Mouse (Mus musculus) lung, postnatal 0 days (tissue): ENCODE results near the gene Xndc1. TPM values are rescaled to one million over a fixed set of nuclear protein-coding genes. Genes with fewer than 3 reads are reported as not detected.
"Not testable (repeated sequence)": the region's sequence is repeated elsewhere in the genome, so short reads cannot be mapped to it uniquely, and the experiment has no call there.

Experiments
- ATAC-seq: fragments of 200-750 bp; cut with Nextera tagmentation; 2 replicates; pipeline ENCODE4 v1.8.0; 2017; ENCODE audit warnings: moderate library complexity
- DNase-seq: peaks from one replicate; pipeline ENCODE4 v3.0.0-alpha.2; 2016; ENCODE audit warnings: low spot score
- H3K27ac ChIP-seq: fragments of 300-500 bp; sonication (generic); 2 replicates; pipeline ENCODE4 v1.5.1; 2014; ENCODE audit warnings: antibody characterized with exemption, mild to moderate bottlenecking, low read length, mixed read lengths
- H3K27me3 ChIP-seq: fragments of 300-500 bp; sonication (generic); replicated peaks from 2 replicates; pipeline ENCODE4 v1.6.1; 2014; ENCODE audit warnings: low read length, mixed read lengths; ENCODE audit not compliant: insufficient read depth
- H3K36me3 ChIP-seq: fragments of 300-500 bp; sonication (generic); 2 replicates; pipeline ENCODE4 v1.6.1; 2014; ENCODE audit warnings: low read length, mixed read lengths; ENCODE audit not compliant: insufficient read depth
- H3K4me1 ChIP-seq: fragments of 300-500 bp; sonication (generic); 2 replicates; pipeline ENCODE4 v1.6.1; 2014; ENCODE audit warnings: antibody characterized with exemption, low read depth, low read length, mixed read lengths; ENCODE audit not compliant: insufficient read depth
- H3K4me2 ChIP-seq: fragments of 300-500 bp; sonication (generic); replicated peaks from 2 replicates; pipeline ENCODE4 v1.6.1; 2014; ENCODE audit warnings: low read depth, mild to moderate bottlenecking, low read length, moderate library complexity, mixed read lengths
- H3K4me3 ChIP-seq: fragments of 300-500 bp; sonication (generic); 2 replicates; pipeline ENCODE4 v1.5.1; 2014; ENCODE audit warnings: low read depth, low read length
- H3K9ac ChIP-seq: fragments of 300-500 bp; sonication (generic); replicated peaks from 2 replicates; pipeline ENCODE4 v1.6.1; 2014; ENCODE audit warnings: low read depth, mild to moderate bottlenecking
- H3K9me3 ChIP-seq: fragments of 300-500 bp; sonication (generic); 2 replicates; pipeline ENCODE4 v1.6.1; 2016; ENCODE audit warnings: low read length, mixed read lengths
- CTCF ChIP-seq: IDR thresholded peaks from 2 replicates; pipeline ENCODE4 v1.5.1; 2016; ENCODE audit warnings: antibody characterized with exemption, mild to moderate bottlenecking
- EP300 ChIP-seq: IDR thresholded peaks from 2 replicates; pipeline ENCODE4 v1.6.1; 2016; ENCODE audit warnings: antibody characterized with exemption, mild to moderate bottlenecking, control low read depth
- WGBS: fragments of 180-500 bp; shearing (Covaris S2); extraction: QIAGEN DNeasy Blood & Tissue Kit; methylation state at CpG from one replicate; pipeline ENCODE4 v1.1.7; 2014; 5-methylcytosine and 5-hydroxymethylcytosine counted together
- polyA plus RNA-seq: library from polyadenylated mRNA; unstranded; fragments of >200 nt; fragmentation: Nextera tagmentation; extraction: Ambion mirVana; gene quantifications from 2 replicates; pipeline ENCODE4 v1.2.1, GENCODE M21; 2015

Xndc1 gene
- polyA plus RNA-seq = 6.2 and 7.8 TPM in 2 replicates

GRCm38 (mm10) chr7:102065046-102065891 is at the start of gene Xndc1, which contains the start of the genes Rnf121 and Xntrpc:
Gene Xndc1, plus strand, starts transcription at chr7:102065511.
Gene Rnf121, minus strand, starts transcription at chr7:102065469.
Gene Xntrpc, plus strand, starts transcription at chr7:102065713.
- Histone ChIP-seq H3K9me3 (no peaks in the 10 kb centered on the region), H3K36me3 (no peaks in the 10 kb centered on the region), H3K4me2 (peak within 1 kb of the TSS; percentile 75), H3K27ac (peak within 1 kb of the TSS; percentile 79), H3K9ac (peak within 1 kb of the TSS; percentile 48), H3K4me3 (peak within 1 kb of the TSS; percentile 62), H3K4me1 (peaks cover 13% of the 10 kb centered on the region; the same call in 1 of the 2 replicates), H3K27me3 (no peaks in the 10 kb centered on the region)
- WGBS = under 1% methylated on average over 56 of the region's 56 CpGs
- TF ChIP-seq CTCF (no peak), EP300 (no peak)
- DNase-seq = peak; percentile 97
- ATAC-seq = peak; percentile 99

DNA sequence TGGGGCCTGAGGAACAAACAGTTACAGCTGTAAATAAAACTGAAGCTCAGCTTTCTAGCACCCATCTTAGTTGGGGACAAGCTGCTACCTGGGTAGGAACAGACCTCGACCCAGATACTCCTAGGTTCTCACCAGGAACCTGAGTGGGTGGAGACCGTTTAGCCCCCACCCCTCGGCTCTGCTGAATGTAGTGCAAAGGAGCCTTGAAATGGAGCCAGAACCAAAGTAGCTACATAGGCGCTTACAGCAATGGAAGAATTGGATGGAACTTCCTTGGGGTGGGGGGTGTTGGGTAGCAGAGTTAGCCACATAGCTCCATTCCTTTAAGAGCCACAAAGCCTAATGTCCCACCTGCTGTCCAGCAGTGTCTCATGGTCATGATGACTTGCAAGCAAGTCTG is 48.4 kb upstream of the Xndc1 start:
- no peak overlapping the region for H3K4me3 ChIP-seq
- no peak overlapping the region for H3K9ac ChIP-seq
- no peaks in the 10 kb centered on the region for H3K9me3 ChIP-seq
- no peaks in the 10 kb centered on the region for H3K27me3 ChIP-seq
- no peak for ATAC-seq
- TF ChIP-seq EP300 = no peak
- no peak for TF ChIP-seq CTCF
- peak overlapping the region; percentile 41; the same call in 1 of the 2 replicates for H3K4me2 ChIP-seq
- H3K36me3 ChIP-seq = peaks cover 40% of the 10 kb centered on the region
- no peak for DNase-seq
- H3K4me1 ChIP-seq = peaks cover 6% of the 10 kb centered on the region; the same call in 1 of the 2 replicates
- no peak overlapping the region for H3K27ac ChIP-seq
- whole genome bisulfite sequencing = 87% methylated on average over 4 of the region's 4 CpGs

DNA sequence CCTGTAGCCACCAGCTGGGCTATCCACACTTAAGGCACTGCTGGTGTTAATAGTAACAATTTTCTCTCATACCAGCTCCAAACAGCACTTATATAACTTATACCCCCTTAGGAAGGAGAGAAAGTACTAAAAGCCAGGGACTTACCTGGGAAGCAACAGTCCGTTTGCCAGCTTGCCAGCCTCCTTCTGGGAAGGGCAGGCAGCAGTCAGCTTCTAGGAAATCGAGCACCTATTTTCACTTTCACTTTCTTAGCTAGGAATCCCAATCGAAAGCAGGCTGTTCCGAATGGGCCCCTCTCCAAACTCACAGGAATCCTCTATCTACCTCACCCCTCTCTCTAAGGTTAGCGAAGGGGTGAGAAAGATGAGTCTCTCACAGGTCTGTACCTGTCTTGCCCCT is 47.9 kb upstream of the Xndc1 start:
- 60% methylated on average over 5 of the region's 5 CpGs for WGBS
- H3K36me3 ChIP-seq = peaks cover 39% of the 10 kb centered on the region
- H3K9ac ChIP-seq = 0 out of 2 replicates have a peak overlapping the region, but pooled peaks have one; percentile 3
- no peaks in the 10 kb centered on the region for H3K27me3 ChIP-seq
- H3K4me3 ChIP-seq = no peak overlapping the region
- peak; percentile 47 for DNase-seq
- no peak for TF ChIP-seq EP300
- no peak for TF ChIP-seq CTCF
- H3K9me3 ChIP-seq = no peaks in the 10 kb centered on the region
- H3K4me2 ChIP-seq = peak overlapping the region; percentile 41
- H3K27ac ChIP-seq = no peak overlapping the region
- ATAC-seq = peak; percentile 32; the same call in 1 of the 2 replicates
- H3K4me1 ChIP-seq = peaks cover 6% of the 10 kb centered on the region; the same call in 1 of the 2 replicates

GRCm38 (mm10) chr7:102018034-102018433 is 47.3 kb upstream of the Xndc1 start:
- Histone ChIP-seq H3K4me1 (peaks cover 6% of the 10 kb centered on the region; the same call in 1 of the 2 replicates), H3K9ac (no peak overlapping the region), H3K9me3 (no peaks in the 10 kb centered on the region), H3K27ac (peak overlapping the region; percentile 16; the same call in 1 of the 2 replicates), H3K27me3 (no peaks in the 10 kb centered on the region), H3K36me3 (peaks cover 35% of the 10 kb centered on the region), H3K4me2 (peak overlapping the region; percentile 41), H3K4me3 (no peak overlapping the region)
- WGBS = 50% methylated on average over 7 of the region's 7 CpGs
- DNase-seq (no peak), ATAC-seq (no peak)
- no peak for TF ChIP-seq EP300
- no peak for TF ChIP-seq CTCF

- no peaks in the 10 kb centered on the region for H3K9me3 ChIP-seq
- H3K4me3 ChIP-seq = no peak within 1 kb of the TSS
- H3K27ac ChIP-seq = peak within 1 kb of the TSS; percentile 26; the same call in 1 of the 2 replicates
- WGBS = 88% methylated on average over 3 of the region's 3 CpGs
- no peaks in the 10 kb centered on the region for H3K27me3 ChIP-seq
- 0 out of 2 replicates have a peak within 1 kb of the TSS, but pooled peaks have one; percentile 3 for H3K9ac ChIP-seq
- no peak for ATAC-seq
- H3K4me1 ChIP-seq = peaks cover 6% of the 10 kb centered on the region; the same call in 1 of the 2 replicates
- peak within 1 kb of the TSS; percentile 41 for H3K4me2 ChIP-seq
- H3K36me3 ChIP-seq = peaks cover 30% of the 10 kb centered on the region
- no peak for DNase-seq
- TF ChIP-seq CTCF (no peak), EP300 (no peak)
Observed at GRCm38 (mm10) chr7:102018590-102018989, 46.7 kb upstream of the Xndc1 start, which contains the start of gene Il18bp. Gene Il18bp, minus strand, starts transcription at chr7:102018690.

GRCm38 (mm10) chr7:102019362-102019761 is 45.9 kb upstream of the Xndc1 start:
- H3K4me1 ChIP-seq = peaks cover 6% of the 10 kb centered on the region; the same call in 1 of the 2 replicates
- 29% methylated on average over 3 of the region's 3 CpGs for whole genome bisulfite sequencing
- H3K36me3 ChIP-seq = peaks cover 23% of the 10 kb centered on the region
- 0 out of 2 replicates have a peak overlapping the region, but pooled peaks have one; percentile 26 for H3K27ac ChIP-seq
- no peaks in the 10 kb centered on the region for H3K27me3 ChIP-seq
- H3K9me3 ChIP-seq = no peaks in the 10 kb centered on the region
- no peak overlapping the region for H3K9ac ChIP-seq
- peak; percentile 44; the same call in 1 of the 2 replicates for ATAC-seq
- TF ChIP-seq CTCF (no peak), EP300 (no peak)
- no peak overlapping the region for H3K4me3 ChIP-seq
- no peak overlapping the region for H3K4me2 ChIP-seq
- DNase-seq = peak; percentile 35

- H3K27me3 ChIP-seq, DNase-seq, H3K4me2 ChIP-seq, H3K9me3 ChIP-seq, H3K27ac ChIP-seq, ATAC-seq, H3K4me1 ChIP-seq, H3K9ac ChIP-seq, H3K4me3 ChIP-seq: not testable (repeated sequence)
- peaks cover 11% of the 10 kb centered on the region; the same call in 1 of the 2 replicates for H3K36me3 ChIP-seq
- 87% methylated on average over 2 of the region's 2 CpGs for WGBS
Observed at GRCm38 (mm10) chr7:102020934-102021333, 44.4 kb upstream of the Xndc1 start.
